Mouse (Mus musculus) megakaryocyte-erythroid progenitor cell, adult 5-6 weeks (primary cell): ENCODE measurements around the gene Slc35c2. TPM values are rescaled to one million over a fixed set of nuclear protein-coding genes. Genes with fewer than 3 reads are reported as not detected.

Source experiments
- ATAC-seq: replicated peaks from 2 replicates; pipeline ENCODE4 v1.8.0; 2016; ENCODE audit warnings: mild to moderate bottlenecking, inconsistent platforms; ENCODE audit not compliant: severe bottlenecking, poor library complexity, low FRiP score, low TSS enrichment
- total RNA-seq, 2 experiments: library from RNA; stranded (forward) in 1 of 2; stranded (reverse) in 1 of 2; fragments of 200-1000, 215-1000 nt in 1 of 2; fragments of >200 nt in 1 of 2; fragmentation: Nextera tagmentation in 1 of 2; gene quantifications; 2 replicates each; pipeline ENCODE4 v1.2.3; 2014 to 2017

The Slc35c2 gene
- total RNA-seq (2014; fragmentation: Nextera tagmentation), result 23.8 and 53.9 TPM in 2 replicates
- 15.9 and 21.0 TPM in 2 replicates for total RNA-seq (2017)

- ATAC-seq, result peak; percentile 93
Observed at GRCm38 (mm10) chr2:165287202-165287984, at the start of gene Slc35c2. Gene Slc35c2, minus strand, starts transcription at chr2:165287869.

GRCm38 (mm10) chr2:165337191-165337590 is 49.5 kb upstream of the Slc35c2 start:
- 0 out of 2 replicates have a peak, but pooled peaks have one; percentile 52 for ATAC-seq

DNA sequence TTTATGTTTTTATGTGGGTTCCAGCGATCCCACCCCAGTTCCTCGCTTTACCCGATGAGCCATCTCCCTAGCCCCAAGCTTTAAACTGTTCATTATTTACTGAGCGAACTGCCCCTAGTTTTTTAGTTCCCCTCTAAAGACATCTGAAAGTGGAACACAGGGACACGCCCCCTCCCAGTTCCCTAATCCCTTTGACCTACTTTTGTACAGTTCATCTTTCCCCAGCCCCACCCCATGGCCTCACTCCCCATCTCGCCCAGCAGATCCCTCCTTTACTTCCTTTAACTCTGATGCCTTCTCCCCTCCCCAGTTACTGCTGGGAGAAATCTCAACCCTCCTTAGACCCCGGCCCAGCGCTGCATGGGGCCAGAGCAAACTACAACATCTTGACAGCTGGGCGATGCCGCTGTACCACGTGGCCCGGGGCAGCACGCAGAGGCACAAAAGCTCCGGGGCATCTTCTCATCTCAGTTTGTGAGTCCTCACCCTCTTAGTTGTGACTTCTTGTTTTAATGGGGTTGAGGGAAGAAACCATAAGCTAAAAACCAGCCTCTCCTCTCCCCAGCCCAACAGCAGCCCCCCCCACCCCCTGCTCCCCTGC is 45.0 kb upstream of the Slc35c2 start:
- ATAC-seq, result no peak

GRCm38 (mm10) chr2:165329703-165330102 is 42.0 kb upstream of the Slc35c2 start:
- no peak for ATAC-seq

GRCm38 (mm10) chr2:165328746-165329145 is 41.1 kb upstream of the Slc35c2 start:
- ATAC-seq, result no peak

GRCm38 (mm10) chr2:165327386-165327785 is 39.7 kb upstream of the Slc35c2 start:
- no peak for ATAC-seq

DNA sequence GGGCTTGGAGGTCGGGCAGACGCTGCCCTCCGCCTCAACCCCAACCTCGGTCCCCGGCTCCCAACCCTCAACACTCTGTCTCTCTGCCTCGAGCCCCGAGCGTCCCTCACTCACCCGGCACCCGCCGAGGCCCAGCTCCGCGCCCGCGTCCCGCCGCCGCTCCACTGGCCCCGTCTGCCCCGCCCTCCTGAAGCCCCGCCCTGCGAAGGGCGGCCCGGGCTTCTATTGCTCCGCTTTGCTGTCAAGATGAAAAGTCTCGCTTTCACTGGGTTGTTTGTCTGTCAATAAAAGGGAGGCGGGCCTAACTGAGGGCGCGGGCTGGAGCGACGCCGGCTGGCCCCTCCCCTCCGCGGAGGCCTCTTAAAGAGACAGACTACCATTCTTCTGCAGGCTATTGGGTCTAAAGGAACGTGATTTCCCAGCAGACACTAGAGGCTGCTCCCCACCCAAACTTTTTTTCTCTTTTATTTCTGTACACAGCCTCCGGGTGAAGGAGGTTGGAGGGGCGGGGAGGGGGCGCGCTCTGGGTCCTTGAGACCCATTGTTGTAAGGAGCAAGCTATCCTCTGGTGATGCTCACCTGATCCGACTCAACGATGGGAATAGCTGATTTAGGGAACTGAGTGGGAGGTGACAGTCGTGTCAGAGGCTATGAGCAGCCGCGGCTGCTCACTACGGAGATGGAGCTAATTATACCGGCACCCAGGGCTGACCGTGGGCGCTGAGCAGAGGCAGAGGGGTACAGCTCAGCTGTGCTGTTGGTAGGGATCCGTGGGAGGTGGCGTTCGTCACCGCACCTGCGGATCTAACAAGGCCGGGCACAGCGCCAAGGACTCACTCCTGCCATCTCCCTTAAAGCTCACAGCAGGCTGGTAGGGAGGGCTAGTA is 38.9 kb upstream of the Slc35c2 start, which contains the start of gene Elmo2:
Gene Elmo2 (minus strand): TSS at position 176 of the 887 bp plus-strand sequence.
- ATAC-seq, result peak; percentile 93

- ATAC-seq, result no peak
Observed at GRCm38 (mm10) chr2:165325521-165326303, 38.0 kb upstream of the Slc35c2 start.

DNA sequence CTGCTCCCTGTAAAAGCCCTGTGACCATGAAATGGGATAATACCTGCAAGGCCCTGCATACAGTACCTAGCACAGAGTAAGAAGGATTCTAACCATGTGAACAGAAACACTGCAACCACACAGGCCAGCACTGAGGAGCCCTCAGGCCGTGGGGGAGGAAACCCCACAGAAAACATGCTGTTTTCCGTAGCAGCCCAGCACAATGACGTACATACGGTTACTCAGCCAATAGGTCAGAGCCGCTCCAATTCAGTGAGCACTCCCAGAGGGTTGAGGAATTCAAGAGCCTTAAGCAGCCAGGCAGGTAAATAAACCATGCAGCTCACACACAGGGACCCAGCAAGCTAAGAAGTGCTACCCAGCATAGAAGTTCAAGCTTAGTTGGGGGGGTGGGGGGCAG is 36.3 kb upstream of the Slc35c2 start:
- no peak for ATAC-seq

- ATAC-seq, result no peak
Observed at GRCm38 (mm10) chr2:165323484-165323883, 35.8 kb upstream of the Slc35c2 start.

DNA sequence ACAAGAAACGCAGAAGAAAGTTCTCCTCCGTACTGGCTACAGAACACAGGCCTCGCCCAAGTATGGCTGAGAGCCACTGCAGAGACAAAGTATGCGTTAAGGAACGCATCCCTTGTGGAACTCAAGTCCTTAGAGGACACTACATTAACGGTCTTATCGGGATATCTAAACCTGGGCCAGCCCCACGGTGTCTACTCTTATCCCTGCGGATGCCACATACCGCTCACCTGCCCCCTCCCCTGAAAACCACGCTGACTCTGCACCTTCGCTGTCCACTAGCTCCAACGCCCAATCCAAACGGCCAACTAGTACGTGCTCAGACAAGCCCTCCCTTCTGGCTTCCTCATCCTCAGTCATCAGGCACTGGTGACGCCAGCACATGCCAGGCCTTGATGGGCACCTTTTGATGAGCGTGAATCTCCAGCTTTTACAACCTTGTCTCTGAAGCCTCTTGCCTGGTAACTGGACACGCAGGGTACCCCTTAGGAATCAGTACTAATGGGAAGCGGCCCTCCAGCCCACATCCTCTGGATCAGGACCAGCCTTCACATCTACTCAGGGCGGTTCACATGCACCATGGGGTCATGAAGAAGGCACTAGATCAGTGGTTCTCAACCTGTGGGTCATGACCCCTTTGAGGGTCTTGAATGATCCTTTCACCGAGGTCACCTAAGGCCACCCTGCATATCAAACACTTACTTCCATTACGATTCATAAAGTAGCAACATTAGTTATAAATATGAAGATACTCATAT is 34.5 kb upstream of the Slc35c2 start:
- no peak for ATAC-seq

GRCm38 (mm10) chr2:165321381-165321888 is 33.8 kb upstream of the Slc35c2 start:
- ATAC-seq, result no peak

GRCm38 (mm10) chr2:165320531-165321150 is 33.0 kb upstream of the Slc35c2 start:
- no peak for ATAC-seq

GRCm38 (mm10) chr2:165319503-165319902 is 31.8 kb upstream of the Slc35c2 start:
- no peak for ATAC-seq

DNA sequence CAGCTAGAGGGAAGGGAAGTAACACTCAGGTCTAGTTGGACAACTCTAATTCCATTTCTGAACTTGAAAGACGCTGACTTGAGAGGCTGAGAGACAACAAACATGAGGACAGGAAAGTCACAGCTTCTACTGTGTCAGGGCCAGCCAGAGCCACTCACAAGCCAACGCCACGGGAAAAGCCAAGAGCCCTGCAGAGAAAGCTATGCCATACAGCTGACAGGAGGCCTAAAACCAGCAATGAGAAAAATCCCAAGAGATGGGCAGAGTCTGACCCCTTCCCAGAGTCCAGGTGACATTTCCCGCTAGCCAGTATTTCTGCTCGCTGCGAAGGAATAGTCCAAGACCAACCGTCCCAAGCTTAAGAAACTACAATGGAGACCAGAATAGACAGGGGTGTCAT is 31.3 kb upstream of the Slc35c2 start:
- no peak for ATAC-seq

GRCm38 (mm10) chr2:165317621-165318263 is 30.1 kb upstream of the Slc35c2 start:
- ATAC-seq, result peak; percentile 58

GRCm38 (mm10) chr2:165316837-165317473 is 29.3 kb upstream of the Slc35c2 start:
- no peak for ATAC-seq
